Mouse (Mus musculus) Muller cell, postnatal 12 days (primary cell): ENCODE measurements at regions not wholly inside any gene's neighbourhood (a gene's known extent, or its start where the extent isn't known, plus 50 kb on each side); places are given as distances from the start of the nearest gene placed in this dataset.

Experiments used
- DNase-seq: peaks from one replicate; pipeline ENCODE4 v3.0.0-alpha.2; 2015; ENCODE audit errors: inconsistent ontology term

GRCm38 (mm10) chr9:80688481-80689086, 223.3 kb upstream of the Impg1 start:
- DNase-seq = peak; percentile 81

DNA sequence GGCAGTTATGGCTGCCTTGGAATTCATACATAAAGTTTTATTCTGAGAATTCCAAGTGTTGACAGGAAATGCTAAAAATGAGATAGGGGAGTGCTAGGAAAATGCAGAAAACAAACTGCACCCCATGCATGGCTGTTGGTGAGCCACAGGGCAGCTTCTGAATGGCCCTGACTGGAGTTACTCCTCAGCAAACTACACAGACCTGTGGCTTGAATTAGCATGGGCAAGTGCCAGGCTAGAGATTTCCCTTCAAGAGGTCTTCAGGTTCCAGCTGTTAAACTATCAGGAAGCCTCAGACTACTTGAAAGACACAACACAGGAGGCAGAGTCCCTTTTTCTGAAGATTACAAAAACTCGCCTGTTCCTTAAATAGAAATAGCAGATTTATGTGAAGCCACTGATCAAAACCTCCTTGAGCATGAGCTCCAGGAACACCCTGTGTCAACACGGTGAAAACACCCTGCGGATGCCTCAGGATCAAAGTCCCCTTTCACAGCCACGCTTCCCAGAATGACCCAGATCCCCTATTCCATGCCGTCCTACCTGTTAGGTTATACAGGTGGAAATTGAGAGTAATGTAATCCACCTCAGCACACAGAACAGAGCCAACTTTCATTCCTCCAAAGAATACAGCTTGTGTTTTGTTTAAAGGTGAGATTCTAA, 217.9 kb upstream of the Impg1 start:
- DNase-seq = no peak

DNA sequence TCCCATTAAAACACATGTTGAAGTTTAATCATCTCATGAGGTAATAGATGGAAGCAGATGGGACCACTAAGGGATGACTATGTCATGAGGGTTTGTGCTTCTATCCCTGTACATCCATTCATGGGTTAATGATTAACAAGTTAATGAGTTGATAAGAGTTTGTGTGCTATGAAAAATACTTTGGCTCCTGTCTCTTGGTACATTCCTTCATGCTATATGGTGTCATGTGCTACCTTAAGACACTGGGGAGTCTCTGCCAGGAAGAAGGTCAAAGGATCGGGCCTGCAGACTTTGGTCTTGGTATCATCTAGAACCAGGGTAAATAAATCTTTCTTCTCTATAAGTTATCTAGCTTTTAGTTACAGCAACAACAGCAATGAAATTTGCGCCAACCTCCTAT, 216.4 kb upstream of the Impg1 start:
- DNase-seq = no peak

- DNase-seq = no peak
Measured at GRCm38 (mm10) chr9:80671483-80671882, 206.2 kb upstream of the Impg1 start.

DNA sequence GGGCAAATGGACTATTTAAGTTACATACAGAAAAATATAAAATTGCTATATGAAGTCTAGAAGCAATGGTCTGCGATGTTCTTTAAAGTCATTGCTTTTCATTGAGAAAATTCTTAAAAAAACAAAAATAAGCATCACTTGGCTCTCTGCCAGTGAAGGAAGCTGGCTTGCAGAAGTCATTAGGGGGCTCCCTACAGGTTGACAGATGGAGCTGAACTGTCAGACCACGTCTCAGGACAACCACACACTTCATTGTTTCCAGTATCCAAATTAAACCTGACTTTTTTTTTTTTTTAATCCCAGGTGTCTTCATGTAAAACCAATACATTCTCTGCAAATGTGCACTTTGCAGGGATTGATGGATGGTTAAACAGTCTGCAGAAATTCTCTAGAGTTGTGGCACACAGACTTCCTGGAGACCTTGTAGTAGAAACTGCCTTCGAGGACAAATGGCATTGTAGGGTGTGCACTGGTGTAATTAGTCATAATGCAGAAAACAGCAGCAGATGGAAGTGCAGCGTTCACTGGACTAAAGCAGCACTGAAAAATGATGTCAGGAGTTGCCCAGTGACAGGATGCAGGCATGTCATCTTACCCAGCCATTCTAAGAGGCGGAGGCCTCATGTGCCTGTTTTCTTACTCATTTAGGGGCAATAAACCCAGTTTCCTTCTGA, 203.4 kb upstream of the Impg1 start:
- no peak for DNase-seq

DNA sequence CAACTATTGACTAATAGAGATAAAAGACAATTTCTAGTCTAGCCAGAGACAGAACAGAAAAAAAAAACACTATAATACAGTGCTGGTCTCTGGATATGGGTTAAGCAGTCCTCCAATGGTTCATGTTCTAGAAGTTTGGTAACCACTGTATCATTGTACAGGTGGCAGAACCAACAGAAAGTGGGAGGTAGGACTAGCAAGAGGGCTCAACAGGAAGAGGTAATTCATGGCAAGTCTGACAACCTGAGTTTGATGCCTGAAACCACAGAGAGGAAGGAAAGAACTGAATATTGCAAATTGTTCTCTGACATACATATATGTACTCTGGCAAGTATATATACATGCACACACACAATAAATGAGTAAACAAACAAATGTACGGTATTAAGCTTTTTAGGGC, 193.5 kb upstream of the Impg1 start:
- no peak for DNase-seq

GRCm38 (mm10) chr9:80615114-80615513, 149.8 kb upstream of the Impg1 start:
- DNase-seq = peak; percentile 47

GRCm38 (mm10) chr9:80600019-80600418, 134.7 kb upstream of the Impg1 start:
- no peak for DNase-seq

DNA sequence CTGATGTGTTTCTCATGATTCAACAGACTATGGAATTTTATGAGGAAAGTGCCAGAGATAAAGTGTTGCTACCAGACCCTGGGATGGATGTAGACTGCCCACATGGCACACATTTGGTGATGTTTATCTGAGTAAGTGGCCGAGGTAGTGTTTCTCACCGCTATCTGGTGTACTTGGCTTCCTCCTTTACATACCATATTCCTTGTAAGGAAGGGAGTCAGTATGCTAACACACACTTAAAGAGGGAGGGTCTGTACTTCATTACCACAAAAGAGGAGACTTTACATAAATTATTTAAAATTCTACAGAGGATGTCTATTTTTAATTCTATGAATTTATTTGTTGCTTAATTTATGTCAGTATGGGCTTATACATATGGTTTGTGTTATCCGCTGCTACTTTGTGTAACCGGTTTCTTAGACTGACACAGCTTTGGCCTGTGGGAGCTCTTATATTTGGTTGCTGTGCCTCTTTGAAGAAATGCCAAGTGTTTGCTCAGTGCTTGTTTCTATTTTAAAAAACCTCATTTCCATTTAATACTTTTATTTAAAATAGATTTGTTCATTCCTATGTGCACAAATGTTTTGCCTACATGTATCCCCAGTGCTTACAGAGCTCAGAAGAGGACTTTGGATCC, 100.2 kb upstream of the Impg1 start:
- no peak for DNase-seq

- no peak for DNase-seq
Measured at GRCm38 (mm10) chr9:80563655-80564054, 98.4 kb upstream of the Impg1 start.

DNA sequence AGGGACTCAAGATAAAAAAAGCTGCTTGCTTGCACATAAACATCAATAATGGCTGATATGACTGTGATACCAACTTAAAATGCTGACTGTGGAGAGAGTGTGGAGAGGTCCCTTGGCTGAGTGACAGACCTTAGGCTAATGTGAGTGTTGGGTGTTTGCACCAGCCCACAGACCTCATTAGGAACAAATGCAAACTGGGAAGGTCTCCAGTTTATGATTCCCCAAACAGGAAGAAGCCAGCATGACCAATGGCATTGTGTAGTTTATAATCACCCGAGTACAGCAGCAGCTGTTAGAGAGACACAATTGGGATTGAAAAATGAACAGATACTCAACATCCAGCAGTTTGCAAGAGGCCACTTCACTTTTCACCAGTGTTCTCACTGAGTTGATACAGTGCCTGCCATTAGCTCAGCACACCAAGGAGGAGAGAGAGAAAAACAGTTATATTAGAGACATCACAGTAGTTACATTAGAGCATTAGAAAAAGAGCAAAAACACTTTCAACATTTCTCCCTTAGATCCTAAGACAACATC, 90.3 kb upstream of the Impg1 start:
- DNase-seq = peak; percentile 67
